Mouse (Mus musculus) liver, embryonic 14.5 days (tissue): Measurements from ENCODE around the gene Atf7. TPM values are rescaled to one million over a fixed set of nuclear protein-coding genes. Genes with fewer than 3 reads are reported as not detected.

ENCODE experiments used
- ATAC-seq: fragments of 200-750 bp; cut with Nextera tagmentation; 2 replicates; pipeline ENCODE4 v1.8.0; 2017; ENCODE audit warnings: moderate number of reproducible peaks, mild to moderate bottlenecking, moderate library complexity; ENCODE audit not compliant: insufficient read depth
- DNase-seq, 3 experiments: peaks; one replicate each; pipeline ENCODE4 v3.0.0-alpha.2; 2012 to 2013; ENCODE audit warnings: low read depth in 3 of 3, low spot score in 3 of 3
- H3K27ac ChIP-seq: fragments of 300-500 bp; sonication (generic); 2 replicates; pipeline ENCODE4 v1.5.1; 2014; ENCODE audit warnings: moderate library complexity, mild to moderate bottlenecking, control low read depth, inconsistent platforms
- H3K27me3 ChIP-seq: fragments of 300-500 bp; sonication (generic); 2 replicates; pipeline ENCODE4 v1.6.1; 2014; ENCODE audit warnings: mild to moderate bottlenecking, low read length, moderate library complexity; ENCODE audit not compliant: control insufficient read depth, insufficient read depth
- H3K36me3 ChIP-seq: fragments of 300-500 bp; sonication (generic); replicated peaks from 2 replicates; pipeline ENCODE4 v1.6.1; 2014; ENCODE audit warnings: low read depth; ENCODE audit not compliant: control insufficient read depth, insufficient read depth
- H3K4me1 ChIP-seq, 2 experiments: fragments of 200-500 bp in 1 of 2; fragments of 300-500 bp in 1 of 2; sonication (generic) in 1 of 2; replicated peaks; 2 replicates each; pipeline ENCODE4 v1.6.1; 2012 to 2014; ENCODE audit warnings: antibody characterized with exemption in 1 of 2, inconsistent platforms in 1 of 2, low read length in 1 of 2; ENCODE audit not compliant: control insufficient read depth in 2 of 2, insufficient read depth in 2 of 2
- H3K4me2 ChIP-seq: fragments of 300-500 bp; sonication (generic); 2 replicates; pipeline ENCODE4 v1.6.1; 2014; ENCODE audit warnings: low read depth, mild to moderate bottlenecking, control low read depth, moderate library complexity
- H3K4me3 ChIP-seq, 2 experiments: fragments of 200-500 bp in 1 of 2; fragments of 300-500 bp in 1 of 2; sonication (generic) in 1 of 2; 2 replicates each; pipeline ENCODE4 v1.5.1; 2012 to 2014; ENCODE audit warnings: low read depth in 2 of 2, low read length in 2 of 2, mild to moderate bottlenecking in 2 of 2, control low read depth in 1 of 2, inconsistent platforms in 1 of 2, moderate library complexity in 1 of 2; ENCODE audit not compliant: insufficient read depth in 1 of 2
- H3K9ac ChIP-seq: fragments of 300-500 bp; sonication (generic); replicated peaks from 2 replicates; pipeline ENCODE4 v1.6.1; 2014; ENCODE audit warnings: mild to moderate bottlenecking, control low read depth, moderate library complexity
- H3K9me3 ChIP-seq: fragments of 300-500 bp; sonication (generic); 2 replicates; pipeline ENCODE4 v1.6.1; 2016; ENCODE audit warnings: low read length, mixed read lengths; ENCODE audit not compliant: control insufficient read depth
- CTCF ChIP-seq: IDR thresholded peaks from 2 replicates; pipeline ENCODE4 v1.5.1; 2016; ENCODE audit warnings: antibody characterized with exemption, low read depth, control low read depth
- EP300 ChIP-seq: IDR thresholded peaks from 2 replicates; pipeline ENCODE4 v1.6.1; 2016; ENCODE audit warnings: antibody characterized with exemption, low read depth
- whole genome bisulfite sequencing: fragments of 180-500 bp; shearing (Covaris S2); extraction: QIAGEN DNeasy Blood & Tissue Kit; methylation state at CpG from one replicate; pipeline ENCODE4 v1.1.7; 2014; ENCODE audit not compliant: insufficient replicate concordance; 5-methylcytosine and 5-hydroxymethylcytosine counted together
- polyA plus RNA-seq, 2 experiments: library from polyadenylated mRNA; depleted of rRNA in 1 of 2; stranded (reverse) in 1 of 2; unstranded in 1 of 2; fragments of >200 nt; fragmentation: Nextera tagmentation in 1 of 2; extraction: Ambion mirVana in 1 of 2; gene quantifications; 2 replicates each; pipeline versions ENCODE4 v1.2.1 to v1.2.3; 2012 to 2014

The Atf7 gene
- polyA plus RNA-seq, 2 experiments, result 7.3 to 12.3 TPM

GRCm38 (mm10) chr15:102546246-102546645, 79.0 kb downstream of the Atf7 start:
- Histone ChIP-seq H3K9ac (no peak overlapping the region), H3K36me3 (peaks cover 8% of the 10 kb centered on the region), H3K9me3 (no peaks in the 10 kb centered on the region), H3K27me3 (no peaks in the 10 kb centered on the region), H3K4me3 (no peak overlapping the region), H3K4me1 (no peaks in the 10 kb centered on the region), H3K27ac (no peak overlapping the region), H3K4me2 (no peak overlapping the region)
- no peak for TF ChIP-seq CTCF
- TF ChIP-seq EP300, result no peak
- DNase-seq (no peak), ATAC-seq (no peak)
- 69% methylated on average over 3 of the region's 3 CpGs for WGBS

- peaks cover 12% of the 10 kb centered on the region for H3K36me3 ChIP-seq
- no peak for DNase-seq
- no peak overlapping the region for H3K9ac ChIP-seq
- H3K4me1 ChIP-seq, result no peaks in the 10 kb centered on the region
- H3K27ac ChIP-seq, result no peak overlapping the region
- 78% methylated on average over 4 of the region's 4 CpGs for WGBS
- H3K27me3 ChIP-seq, result no peaks in the 10 kb centered on the region
- no peak for ATAC-seq
- TF ChIP-seq CTCF (no peak), EP300 (no peak)
- no peak overlapping the region for H3K4me3 ChIP-seq
- no peak overlapping the region for H3K4me2 ChIP-seq
- H3K9me3 ChIP-seq, result no peaks in the 10 kb centered on the region
Measured at GRCm38 (mm10) chr15:102544801-102545200, 80.5 kb downstream of the Atf7 start.

DNA sequence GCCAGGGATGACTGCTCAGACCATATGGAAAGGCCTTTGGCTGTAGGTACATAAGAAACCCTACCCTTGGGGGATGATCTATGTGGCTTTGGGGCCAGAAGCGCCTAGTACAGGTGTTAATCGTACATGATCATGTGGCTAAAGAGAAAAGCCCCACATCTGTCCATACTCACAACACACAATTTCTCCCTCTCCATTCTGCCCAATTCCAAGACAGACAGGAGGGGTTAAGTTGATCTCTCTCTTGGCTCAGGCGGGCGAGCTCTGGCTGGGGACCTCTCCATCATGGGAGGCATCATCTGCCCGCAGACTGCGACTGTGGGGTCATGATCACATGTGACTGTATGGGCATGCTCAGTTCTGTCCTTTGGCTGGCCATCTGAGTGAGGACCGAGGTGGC, 91.3 kb downstream of the Atf7 start:
- Histone ChIP-seq H3K9ac (no peak overlapping the region), H3K4me3 (no peak overlapping the region), H3K9me3 (no peaks in the 10 kb centered on the region), H3K27ac (no peak overlapping the region), H3K4me1 (no peaks in the 10 kb centered on the region), H3K27me3 (no peaks in the 10 kb centered on the region), H3K4me2 (no peak overlapping the region), H3K36me3 (peaks cover 16% of the 10 kb centered on the region)
- no peak for ATAC-seq
- WGBS, result 79% methylated on average over 7 of the region's 7 CpGs
- TF ChIP-seq CTCF (no peak), EP300 (no peak)
- DNase-seq, result no peak

DNA sequence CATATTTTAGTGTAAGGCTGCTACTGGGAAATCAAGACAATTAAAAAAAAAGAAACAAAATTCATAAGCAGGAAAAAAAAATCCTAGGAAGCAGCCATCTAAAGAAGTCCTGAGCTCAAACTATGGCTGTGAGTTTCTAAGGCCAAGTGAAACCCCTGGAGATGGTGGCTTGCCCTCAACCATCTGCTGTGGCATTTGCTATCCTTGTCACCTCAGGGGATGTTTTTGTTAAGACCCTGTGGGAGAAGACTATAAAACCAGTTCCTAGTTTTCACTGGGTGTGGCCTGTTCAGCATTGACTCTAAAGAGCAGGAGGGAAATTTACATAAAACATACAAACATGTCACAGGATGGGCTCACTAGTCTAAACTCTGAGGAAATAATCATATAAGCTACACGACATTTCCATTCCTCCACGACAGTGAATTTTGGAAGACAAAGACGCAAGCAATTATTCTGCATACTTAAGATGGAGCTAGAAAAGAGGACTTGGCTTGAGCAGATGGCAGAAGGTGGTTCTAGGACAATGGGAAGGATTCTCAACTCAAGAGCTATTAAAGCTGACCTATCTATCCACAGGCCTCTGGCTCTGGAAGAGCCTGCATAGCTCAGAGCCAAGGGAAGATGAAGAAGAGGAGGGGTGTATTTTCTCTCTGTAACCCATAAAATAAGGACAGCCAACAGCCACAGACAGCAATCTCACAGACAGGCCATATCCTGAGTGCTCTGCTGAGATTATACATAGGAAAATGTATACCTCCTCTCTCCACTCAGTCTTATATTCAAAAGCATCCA, 93.0 kb downstream of the Atf7 start:
- no peak for TF ChIP-seq EP300
- TF ChIP-seq CTCF, result no peak
- Histone ChIP-seq H3K9ac (no peak overlapping the region), H3K4me2 (no peak overlapping the region), H3K4me1 (no peaks in the 10 kb centered on the region), H3K27me3 (no peaks in the 10 kb centered on the region), H3K9me3 (no peaks in the 10 kb centered on the region), H3K4me3 (no peak overlapping the region), H3K36me3 (peaks cover 10% of the 10 kb centered on the region), H3K27ac (no peak overlapping the region)
- ATAC-seq, result no peak
- no peak for DNase-seq
- 79% methylated on average over 3 of the region's 3 CpGs for WGBS

DNA sequence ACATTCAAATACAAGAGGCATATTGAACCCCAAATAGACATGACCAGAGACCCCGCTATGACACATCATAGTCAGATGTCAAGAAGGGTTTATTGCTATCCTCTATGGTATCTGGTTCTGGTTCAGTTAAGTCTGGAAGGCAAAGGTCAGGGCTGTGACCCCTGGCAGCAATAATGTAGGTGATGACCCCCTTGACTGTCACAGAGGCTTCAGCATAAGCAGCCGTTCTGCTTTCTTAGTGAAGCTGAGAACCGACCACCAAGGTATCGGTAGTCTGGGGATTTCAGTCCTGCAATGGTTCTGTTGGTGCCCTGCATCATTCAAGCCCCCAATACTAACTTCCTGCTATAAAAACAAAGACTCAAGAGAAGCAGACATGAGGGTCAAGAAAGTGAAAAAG, 93.7 kb downstream of the Atf7 start:
- no peaks in the 10 kb centered on the region for H3K9me3 ChIP-seq
- H3K4me1 ChIP-seq, result no peaks in the 10 kb centered on the region
- no peak overlapping the region for H3K27ac ChIP-seq
- ATAC-seq (no peak), DNase-seq (no peak)
- no peak overlapping the region for H3K4me2 ChIP-seq
- no peak overlapping the region for H3K4me3 ChIP-seq
- TF ChIP-seq CTCF (no peak), EP300 (no peak)
- no peaks in the 10 kb centered on the region for H3K27me3 ChIP-seq
- 82% methylated on average over 4 of the region's 4 CpGs for WGBS
- peaks cover 7% of the 10 kb centered on the region for H3K36me3 ChIP-seq
- no peak overlapping the region for H3K9ac ChIP-seq
